Comparison of ENCODE assay signal across 8 mouse cellular contexts in genomic region chr4:155962167-155962971, GRCm38 (mm10). TPM values are rescaled to one million over a fixed set of nuclear protein-coding genes. Genes with fewer than 3 reads are reported as not detected.
DNase-seq lines count a peak whose midpoint lies in the region; ATAC-seq lines count a peak whose summit lies in the region.

Gene C1qtnf12, plus strand, starts transcription at chr4:155962318.

- H3K4me1 ChIP-seq in intestine, embryonic 15.5 days (replicated peaks), result peaks cover 19% of the 10 kb centered on the region
- peaks cover 22% of the 10 kb centered on the region for H3K4me1 ChIP-seq in limb, embryonic 12.5 days (replicated peaks)
- H3K4me1 ChIP-seq in midbrain, embryonic 11.5 days (ENCODE audit: control insufficient read depth, insufficient read depth, low read length), result peaks cover 14% of the 10 kb centered on the region; the same call in 1 of the 2 replicates

- ATAC-seq in intestine, embryonic 15.5 days, result peak; percentile 90
- ATAC-seq in limb, embryonic 12.5 days (ENCODE audit: insufficient number of reproducible peaks, insufficient read depth, low FRiP score, low TSS enrichment, low read depth), result peak; percentile 81
- ATAC-seq in midbrain, embryonic 11.5 days (ENCODE audit: low FRiP score), result peak; percentile 74

- H3K4me2 ChIP-seq in intestine, embryonic 15.5 days (replicated peaks), result peak within 1 kb of the TSS; percentile 93
- peak within 1 kb of the TSS; percentile 87 for H3K4me2 ChIP-seq in limb, embryonic 12.5 days
- peak within 1 kb of the TSS; percentile 83 for H3K4me2 ChIP-seq in midbrain, embryonic 11.5 days

- H3K9ac ChIP-seq in intestine, embryonic 15.5 days, result peak within 1 kb of the TSS; percentile 62
- peak within 1 kb of the TSS; percentile 67 for H3K9ac ChIP-seq in limb, embryonic 12.5 days (replicated peaks)
- peak within 1 kb of the TSS; percentile 62 for H3K9ac ChIP-seq in midbrain, embryonic 11.5 days (ENCODE audit: low read length)

- DNase-seq in cerebellum, adult 9-11 months, result peak; percentile 43
- no peak for DNase-seq in cerebellum, adult 11-12 months
- peak; percentile 80 for DNase-seq in embryo, embryonic 9.5 days (ENCODE audit: extremely low spot score)
- DNase-seq in gonadal fat pad, adult 2 months (ENCODE audit: low read depth), result no peak
- DNase-seq in midbrain, embryonic 11.5 days (ENCODE audit: low spot score, missing footprints), result peak; percentile 93
- DNase-seq in spleen, postnatal 36 days (ENCODE audit: low spot score in 2 of 2), result peak; percentile 15 to 30

- peaks cover 11% of the 10 kb centered on the region for H3K36me3 ChIP-seq in intestine, embryonic 15.5 days
- peaks cover 50% of the 10 kb centered on the region for H3K36me3 ChIP-seq in limb, embryonic 12.5 days
- H3K36me3 ChIP-seq in midbrain, embryonic 11.5 days (ENCODE audit: control insufficient read depth, insufficient read depth, low read length), result peaks cover 5% of the 10 kb centered on the region; the same call in 1 of the 2 replicates

- H3K27ac ChIP-seq in intestine, embryonic 15.5 days, result peak within 1 kb of the TSS; percentile 76
- H3K27ac ChIP-seq in limb, embryonic 12.5 days, result peak within 1 kb of the TSS; percentile 60
- no peak within 1 kb of the TSS for H3K27ac ChIP-seq in midbrain, embryonic 11.5 days (ENCODE audit: low read depth, low read length)

- H3K27me3 ChIP-seq in intestine, embryonic 15.5 days (replicated peaks), result no peaks in the 10 kb centered on the region
- H3K27me3 ChIP-seq in limb, embryonic 12.5 days, result no peaks in the 10 kb centered on the region
- no peaks in the 10 kb centered on the region for H3K27me3 ChIP-seq in midbrain, embryonic 11.5 days (ENCODE audit: control insufficient read depth, insufficient read depth, low read length)

- no peaks in the 10 kb centered on the region for H3K9me3 ChIP-seq in intestine, embryonic 15.5 days
- no peaks in the 10 kb centered on the region for H3K9me3 ChIP-seq in limb, embryonic 12.5 days
- no peaks in the 10 kb centered on the region for H3K9me3 ChIP-seq in midbrain, embryonic 11.5 days (ENCODE audit: control insufficient read depth, low read length)

- WGBS in intestine, embryonic 15.5 days, result under 1% methylated on average over 42 of the region's 42 CpGs
- 1% methylated on average over 42 of the region's 42 CpGs for WGBS in limb, embryonic 12.5 days
- WGBS in midbrain, embryonic 11.5 days, result under 1% methylated on average over 42 of the region's 42 CpGs

- peak within 1 kb of the TSS; percentile 56 for H3K4me3 ChIP-seq in intestine, embryonic 15.5 days (replicated peaks)
- H3K4me3 ChIP-seq in limb, embryonic 12.5 days (replicated peaks), result peak within 1 kb of the TSS; percentile 49
- peak within 1 kb of the TSS; percentile 41 for H3K4me3 ChIP-seq in midbrain, embryonic 11.5 days (ENCODE audit: low read depth, low read length)

RNA-seq across cellular contexts. Expression of gene C1qtnf12, which starts in this region (rescaled TPM):
- polyA plus RNA-seq in gonadal fat pad, adult 2 months (2012; rRNA removed), result 131 and 135 TPM in 2 replicates
- 60.1 and 60.2 TPM in 2 replicates for polyA plus RNA-seq in intestine, embryonic 15.5 days (2015; fragmentation: Nextera tagmentation; extraction: Ambion mirVana)
- polyA plus RNA-seq in limb, embryonic 12.5 days (2016; fragmentation: Nextera tagmentation; extraction: Ambion mirVana), result 27.1 and 31.6 TPM in 2 replicates
- polyA plus RNA-seq in midbrain, embryonic 11.5 days (2014; fragmentation: Nextera tagmentation; extraction: Ambion mirVana), result 19.8 and 20.4 TPM in 2 replicates

Comparison
In these comparisons a context has a peak if more than half of its experiments do, and no peak if none do; other contexts are left out.
1. DNase-seq: peak in cerebellum, adult 9-11 months (single experiment), embryo, embryonic 9.5 days (single experiment), midbrain, embryonic 11.5 days (single experiment) and spleen, postnatal 36 days (2 of 2); none in cerebellum, adult 11-12 months (single experiment) and gonadal fat pad, adult 2 months (single experiment).
2. Peak in every context shown above with its lines, with median percentiles within 50 percentile points of each other: ATAC-seq, H3K4me2 ChIP-seq, H3K4me3 ChIP-seq and H3K9ac ChIP-seq.